Mouse (Mus musculus) adrenal gland, adult 2 months (tissue): ENCODE measurements around the gene Adprhl2. TPM values are rescaled to one million over a fixed set of nuclear protein-coding genes. Genes with fewer than 3 reads are reported as not detected.

ENCODE experiments used
- DNase-seq: peaks from one replicate; pipeline ENCODE4 v3.0.0; 2021
- long read RNA-seq: library from polyadenylated mRNA; stranded (forward); transcript quantifications from one replicate; pipeline ENCODE4 v2.0.0, GENCODE M21; 2021
- polyA plus RNA-seq: library from polyadenylated mRNA; depleted of rRNA; stranded (reverse); fragments of >200 nt; gene quantifications from 2 replicates; pipeline ENCODE4 v1.2.3, GENCODE M21; 2012; rRNA removed
- total RNA-seq, 2 experiments: library from RNA; stranded (reverse); gene quantifications; 2 replicates each; pipeline ENCODE4 v1.2.3; 2021

The Adprhl2 gene
- 10 to 100 TPM; 26.2 to 34.9 TPM for total RNA-seq
- 45.8 and 46.5 TPM in 2 replicates for polyA plus RNA-seq
- long read RNA-seq, transcript Adprhl2-201 (6 exons, 1,672 nt): major isoform, 41 of 46 reads
- long read RNA-seq, partial matches to known transcripts: 0 of 46 reads
- long read RNA-seq, other reads (novel, unspliced or antisense): 3 of 46 reads

- peak; percentile 98 for DNase-seq
Measured at GRCm38 (mm10) chr4:126321111-126321853, at the start of gene Adprhl2. Adprhl2 (minus strand) TSS chr4:126321703.

- DNase-seq: no peak
Measured at GRCm38 (mm10) chr4:126360069-126360468, 38.6 kb upstream of the Adprhl2 start.

GRCm38 (mm10) chr4:126343451-126343850 lies 21.9 kb upstream of the Adprhl2 start:
- DNase-seq: no peak

GRCm38 (mm10) chr4:126339461-126339860 lies 18.0 kb upstream of the Adprhl2 start:
- no peak for DNase-seq

- no peak for DNase-seq
Measured at GRCm38 (mm10) chr4:126332358-126332757, 10.9 kb upstream of the Adprhl2 start.

- DNase-seq: no peak
Measured at GRCm38 (mm10) chr4:126331751-126332150, 10.2 kb upstream of the Adprhl2 start.

- no peak for DNase-seq
Measured at GRCm38 (mm10) chr4:126330295-126330694, 8.8 kb upstream of the Adprhl2 start.

GRCm38 (mm10) chr4:126326036-126326435 lies 4.5 kb upstream of the Adprhl2 start:
- DNase-seq: no peak

GRCm38 (mm10) chr4:126325281-126325861 lies 3.9 kb upstream of the Adprhl2 start, which contains the start of gene Tekt2:
Tekt2 (minus strand) TSS chr4:126325688.
- DNase-seq: no peak

- DNase-seq: no peak
Measured at GRCm38 (mm10) chr4:126324861-126325260, 3.4 kb upstream of the Adprhl2 start.

- DNase-seq: no peak
Measured at GRCm38 (mm10) chr4:126322646-126323045, 1.1 kb upstream of the Adprhl2 start.

- DNase-seq: no peak
Measured at GRCm38 (mm10) chr4:126321854-126322511, 480 bp upstream of the Adprhl2 start.

GRCm38 (mm10) chr4:126319806-126320205 lies 1.7 kb downstream of the Adprhl2 start:
- DNase-seq: no peak

- no peak for DNase-seq
Measured at GRCm38 (mm10) chr4:126316443-126317040, 5.0 kb downstream of the Adprhl2 start.

- peak; percentile 40 for DNase-seq
Measured at GRCm38 (mm10) chr4:126315931-126316330, 5.6 kb downstream of the Adprhl2 start.

GRCm38 (mm10) chr4:126314393-126314792 lies 7.1 kb downstream of the Adprhl2 start:
- no peak for DNase-seq

- DNase-seq: no peak
Measured at GRCm38 (mm10) chr4:126313202-126313601, 8.3 kb downstream of the Adprhl2 start.

GRCm38 (mm10) chr4:126311566-126312200 lies 9.8 kb downstream of the Adprhl2 start:
- no peak for DNase-seq

GRCm38 (mm10) chr4:126310344-126310743 lies 11.2 kb downstream of the Adprhl2 start:
- no peak for DNase-seq

- peak; percentile 84 for DNase-seq
Measured at GRCm38 (mm10) chr4:126309922-126310309, 11.6 kb downstream of the Adprhl2 start.

GRCm38 (mm10) chr4:126309211-126309921 lies 12.1 kb downstream of the Adprhl2 start:
- peak; percentile 19 for DNase-seq
